Mouse (Mus musculus): Measurements from ENCODE around the gene Shisa3.

The Shisa3 gene

GRCm38 (mm10) chr5:67607804-67608673 lies at the start of gene Shisa3:
TSS of gene Shisa3 (plus strand) at chr5:67607882.
- no peak for DNase-seq (ENCODE audit: low spot score in 2 of 2)

- DNase-seq (ENCODE audit: low spot score in 2 of 2), result no peak
These were observed 49.0 kb upstream of the Shisa3 start for GRCm38 (mm10) chr5:67558644-67559043.

DNA sequence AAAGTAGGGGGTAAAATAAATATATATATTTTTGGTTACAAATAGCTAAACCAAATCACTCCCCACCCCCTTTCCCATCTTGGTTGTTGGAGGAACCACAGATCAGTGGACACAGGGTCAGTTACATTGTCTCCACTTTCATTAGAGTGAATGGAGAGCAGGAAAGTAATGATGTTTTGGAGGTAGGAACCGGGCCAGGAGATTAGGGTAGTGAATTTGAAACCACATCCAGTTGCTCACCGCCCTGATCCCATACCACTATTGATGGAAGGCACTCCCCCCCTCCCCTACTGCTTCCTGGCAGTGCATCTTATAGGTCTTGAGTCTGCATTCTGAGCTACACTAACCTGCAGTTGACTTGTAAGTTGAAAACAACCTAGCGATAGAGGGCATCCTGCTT lies 48.6 kb upstream of the Shisa3 start:
- no peak for DNase-seq (ENCODE audit: low spot score in 2 of 2)

- DNase-seq (ENCODE audit: low spot score in 2 of 2), result no peak
These were observed 35.0 kb upstream of the Shisa3 start for GRCm38 (mm10) chr5:67572552-67573155.

DNA sequence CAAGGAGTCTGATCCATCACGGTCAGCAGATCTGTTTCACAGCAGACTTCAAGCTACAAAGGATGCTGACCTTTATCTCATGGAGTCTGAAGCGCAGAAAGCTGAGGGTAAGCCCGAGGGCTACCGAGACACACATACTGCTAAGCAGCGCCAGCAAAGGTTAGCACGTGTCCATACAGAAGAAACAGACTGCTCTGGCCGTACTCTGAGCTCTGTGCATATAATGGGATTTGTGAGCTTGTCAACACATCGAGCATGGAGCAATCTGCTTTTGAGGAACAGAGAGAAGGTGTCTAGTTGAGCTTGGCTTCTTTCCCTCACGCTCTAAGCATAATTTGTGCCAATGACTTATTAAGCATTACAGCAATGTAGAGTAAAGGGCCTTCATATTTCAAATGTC lies 33.6 kb upstream of the Shisa3 start:
- no peak for DNase-seq (ENCODE audit: low spot score in 2 of 2)

DNA sequence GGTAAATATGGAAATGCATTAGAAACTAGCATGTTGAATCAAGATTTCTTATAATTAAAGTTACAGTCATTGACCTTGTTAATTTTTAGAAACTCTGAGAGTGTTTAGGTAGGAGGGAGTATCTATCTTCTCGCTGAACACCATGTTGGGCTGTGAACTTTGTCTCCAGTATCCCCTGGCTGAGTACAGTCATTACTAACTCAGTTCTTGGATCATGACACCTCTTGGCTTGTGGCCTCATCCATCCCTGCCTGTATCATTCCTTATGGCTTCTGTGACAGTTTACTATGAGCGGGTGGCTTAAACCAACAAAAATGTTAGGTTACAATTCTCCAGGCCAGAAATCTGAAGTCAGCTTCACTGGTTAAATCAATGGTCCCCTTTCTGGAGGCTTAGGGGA lies 32.0 kb upstream of the Shisa3 start:
- DNase-seq (ENCODE audit: low spot score in 2 of 2), result no peak

GRCm38 (mm10) chr5:67579725-67580633 lies 27.7 kb upstream of the Shisa3 start:
- DNase-seq (ENCODE audit: low spot score in 2 of 2), result no peak

DNA sequence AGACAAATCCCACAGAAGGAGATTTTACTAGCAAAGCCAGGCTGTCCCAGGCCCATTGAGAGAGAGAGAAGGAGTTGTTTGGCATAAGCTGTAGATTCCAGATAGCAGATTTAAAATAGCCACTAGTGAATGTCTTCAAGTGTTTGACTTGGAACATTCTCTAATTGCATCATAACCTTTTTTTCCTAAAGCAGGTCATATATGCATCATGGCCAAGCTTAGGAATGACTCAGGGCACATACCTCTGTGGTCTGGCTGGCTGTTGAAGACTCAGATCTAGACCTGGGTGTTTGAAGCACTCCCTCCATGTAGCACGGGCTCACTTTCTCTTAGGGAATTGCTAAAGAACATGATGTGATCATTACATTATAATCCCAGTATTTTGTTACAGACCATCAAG lies 12.6 kb upstream of the Shisa3 start:
- no peak for DNase-seq (ENCODE audit: low spot score in 2 of 2)

DNA sequence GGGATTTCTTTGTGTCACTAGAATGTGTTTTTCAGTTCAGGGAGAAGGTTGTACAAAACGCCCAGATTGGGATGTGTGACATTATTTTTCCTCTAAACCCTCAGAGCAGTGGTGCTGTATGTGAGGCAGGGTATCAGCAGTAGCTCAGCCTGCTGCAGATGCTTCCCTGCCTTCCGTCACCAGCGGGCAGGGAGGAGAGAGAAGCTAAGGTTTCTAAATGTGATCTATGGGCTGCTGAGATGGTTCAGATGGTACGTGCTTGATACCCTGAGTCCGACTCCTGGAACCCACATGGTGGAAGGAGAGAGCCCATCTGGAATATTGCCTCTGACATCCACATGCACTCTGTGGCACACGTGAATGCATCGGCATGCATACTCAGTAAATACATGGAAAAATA lies 12.1 kb upstream of the Shisa3 start:
- DNase-seq (ENCODE audit: low spot score in 2 of 2), result no peak

DNA sequence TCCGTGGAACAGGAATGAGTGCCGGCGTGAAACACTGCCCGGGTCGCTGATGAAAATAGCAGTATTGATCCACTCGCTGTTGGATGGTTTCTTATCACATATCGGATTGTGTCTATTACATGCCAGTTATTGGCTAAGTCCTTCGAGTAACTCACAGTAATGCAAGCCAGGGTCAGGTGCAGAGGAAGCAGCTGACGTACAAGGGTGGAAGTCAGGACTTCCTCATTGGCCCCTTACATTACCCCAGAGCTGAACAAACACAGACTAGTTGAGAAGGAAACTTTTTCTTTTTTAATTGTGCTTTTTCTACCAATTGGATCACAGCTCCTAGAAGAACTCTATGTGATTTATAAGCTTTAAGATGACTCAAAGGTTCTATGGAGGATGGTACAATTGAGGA lies 7.7 kb upstream of the Shisa3 start:
- DNase-seq (ENCODE audit: low spot score in 2 of 2), result no peak

DNA sequence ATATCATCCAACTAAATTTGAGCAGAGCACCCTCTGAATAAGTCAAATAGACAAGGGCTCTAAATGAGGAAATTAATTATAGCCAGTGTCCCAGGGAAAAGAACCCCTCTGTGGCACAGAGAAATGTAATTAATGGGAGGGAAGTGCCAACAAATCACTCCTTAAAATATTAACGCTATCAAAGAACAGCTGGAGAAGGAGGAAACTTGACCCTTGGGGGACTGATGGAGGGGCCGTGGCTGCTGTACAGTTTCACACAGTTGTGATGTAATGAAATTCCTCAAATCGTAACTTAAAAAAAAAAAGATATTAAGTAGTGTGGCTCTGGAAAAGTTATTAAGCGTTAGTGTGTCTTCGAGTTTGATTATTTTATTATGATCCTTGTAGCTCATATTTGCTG lies 1.7 kb upstream of the Shisa3 start:
- DNase-seq (ENCODE audit: low spot score in 2 of 2), result no peak

- DNase-seq (ENCODE audit: low spot score in 2 of 2), result no peak
These were observed 522 bp upstream of the Shisa3 start for GRCm38 (mm10) chr5:67606916-67607803.

DNA sequence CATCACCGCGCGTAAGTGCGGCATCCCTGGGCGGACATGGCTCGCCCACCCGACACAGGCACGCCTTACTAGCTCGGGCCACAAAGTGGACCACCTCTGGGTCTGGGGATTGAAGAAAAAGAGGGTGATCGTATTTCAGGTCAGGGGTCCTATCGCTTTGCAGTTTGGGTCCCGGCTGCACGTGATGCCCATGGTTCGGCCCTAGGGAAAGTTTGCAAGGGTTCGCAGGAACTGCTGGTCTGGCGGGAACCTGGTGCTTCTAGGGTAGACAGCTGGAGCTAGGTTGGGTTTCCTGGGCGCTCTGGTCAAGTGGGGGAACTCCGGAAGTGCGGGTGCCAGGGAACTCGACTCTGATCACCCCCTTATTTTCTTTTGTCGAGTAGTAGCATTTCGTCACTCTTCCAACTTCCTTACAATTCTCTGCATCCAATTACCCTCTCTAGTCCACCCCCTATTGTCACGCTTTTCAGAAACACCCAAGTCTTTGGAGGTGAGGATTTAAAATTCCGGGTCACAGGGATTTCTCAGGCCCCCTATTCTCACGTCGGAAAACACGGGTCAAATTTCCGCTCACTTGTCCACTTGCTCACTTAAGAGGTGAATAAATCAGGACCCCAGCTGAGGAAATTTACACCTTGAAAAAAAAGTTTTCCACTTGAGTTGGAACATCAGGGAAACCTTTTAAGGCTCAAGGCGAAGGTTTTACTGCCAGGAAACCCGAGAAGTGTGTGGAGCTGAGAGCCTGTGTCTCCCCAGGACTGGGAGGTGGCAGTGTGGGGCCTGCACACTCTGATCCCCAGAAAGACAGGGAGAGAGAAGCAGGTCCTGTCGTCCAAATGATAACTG lies 1.2 kb downstream of the Shisa3 start:
- DNase-seq (ENCODE audit: low spot score in 2 of 2), result no peak

DNA sequence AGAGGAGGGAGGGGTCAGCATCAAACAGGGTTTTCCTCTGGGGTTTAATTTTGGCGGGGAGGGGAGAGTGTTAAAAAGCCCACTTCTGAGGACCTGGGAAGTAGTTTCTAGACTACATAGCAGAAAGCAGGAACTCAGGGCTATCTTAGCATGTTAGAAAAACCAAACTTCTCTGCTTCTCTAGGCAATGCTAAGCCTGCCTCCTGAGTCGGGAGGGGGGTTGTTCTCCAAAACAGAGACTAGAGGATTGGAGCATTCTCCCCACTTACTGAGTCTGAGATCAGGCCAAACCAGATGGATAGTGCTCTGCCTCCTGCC lies 1.8 kb downstream of the Shisa3 start:
- no peak for DNase-seq (ENCODE audit: low spot score in 2 of 2)

- no peak for DNase-seq (ENCODE audit: low spot score in 2 of 2)
These were observed 13.5 kb downstream of the Shisa3 start for GRCm38 (mm10) chr5:67621230-67621629.

- DNase-seq (ENCODE audit: low spot score in 2 of 2), result no peak
These were observed 20.7 kb downstream of the Shisa3 start for GRCm38 (mm10) chr5:67628180-67628940.

DNA sequence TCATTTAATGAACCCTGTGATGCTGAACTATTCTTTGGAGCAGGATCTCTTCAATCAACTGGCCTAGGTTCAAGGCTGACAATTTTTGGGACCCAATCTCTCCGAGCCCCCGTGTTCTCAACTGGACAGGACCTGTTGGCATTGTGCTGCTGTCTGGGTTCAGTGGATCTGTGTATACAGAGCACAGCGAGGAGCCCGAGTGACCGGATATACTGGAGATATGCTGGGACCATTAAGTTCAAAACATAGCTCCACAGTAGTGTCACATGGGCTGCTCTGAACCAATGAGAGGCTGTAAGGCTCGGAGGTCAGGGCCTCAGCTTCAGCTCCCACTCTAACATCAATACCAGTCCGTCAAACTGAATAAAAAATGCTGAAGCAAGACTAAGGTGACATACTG lies 21.8 kb downstream of the Shisa3 start:
- no peak for DNase-seq (ENCODE audit: low spot score in 2 of 2)

DNA sequence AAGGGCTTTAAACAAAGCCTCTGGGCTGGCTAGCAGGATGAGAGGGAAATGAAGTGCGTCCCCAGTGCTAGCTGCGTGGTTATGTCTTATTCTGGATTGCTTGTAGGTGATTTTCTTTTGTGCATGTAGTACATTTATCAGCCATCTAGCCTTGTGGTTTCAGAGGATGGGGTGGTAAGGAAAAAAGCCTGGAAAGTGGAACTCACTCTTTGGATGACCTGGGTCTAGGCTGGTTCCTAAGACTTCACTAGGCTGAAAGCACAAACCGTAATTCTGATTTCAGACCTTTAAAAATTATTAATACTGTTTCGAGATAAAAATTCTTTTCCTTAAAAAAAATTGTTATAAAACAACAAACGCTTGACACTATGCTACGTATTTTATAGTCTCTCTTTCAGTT lies 22.2 kb downstream of the Shisa3 start:
- DNase-seq (ENCODE audit: low spot score in 2 of 2), result no peak

- no peak for DNase-seq (ENCODE audit: low spot score in 2 of 2)
These were observed 23.6 kb downstream of the Shisa3 start for GRCm38 (mm10) chr5:67631261-67631660.

Measured in frontal cortex, postnatal 25 days (tissue).